Mouse (Mus musculus) limb, embryonic 14.5 days (tissue): ENCODE results near the gene Syap1. TPM values are rescaled to one million over a fixed set of nuclear protein-coding genes. Genes with fewer than 3 reads are reported as not detected.
"Not testable (repeated sequence)": the region's sequence is repeated elsewhere in the genome, so short reads cannot be mapped to it uniquely, and the experiment has no call there.

Experiments
- ATAC-seq: fragments of 200-750 bp; cut with Nextera tagmentation; 2 replicates; pipeline ENCODE4 v1.8.0; 2017; ENCODE audit warnings: low read depth, moderate number of reproducible peaks, moderate TSS enrichment; ENCODE audit not compliant: low FRiP score
- DNase-seq: peaks from one replicate; pipeline ENCODE4 v3.0.0-alpha.2; 2015; ENCODE audit warnings: low spot score
- H3K27ac ChIP-seq: fragments of 300-500 bp; sonication (generic); replicated peaks from 2 replicates; pipeline ENCODE4 v1.5.1; 2014; ENCODE audit warnings: low read depth, mild to moderate bottlenecking, low read length, moderate library complexity, mixed read lengths
- H3K27me3 ChIP-seq: fragments of 300-500 bp; sonication (generic); 2 replicates; pipeline ENCODE4 v1.6.1; 2014; ENCODE audit warnings: low read length, mixed read lengths; ENCODE audit not compliant: control insufficient read depth, insufficient read depth
- H3K36me3 ChIP-seq: fragments of 300-500 bp; sonication (generic); 2 replicates; pipeline ENCODE4 v1.6.1; 2014; ENCODE audit warnings: mild to moderate bottlenecking, low read length, moderate library complexity, mixed read lengths; ENCODE audit not compliant: control insufficient read depth, insufficient read depth
- H3K4me1 ChIP-seq: fragments of 300-500 bp; sonication (generic); 2 replicates; pipeline ENCODE4 v1.6.1; 2014; ENCODE audit warnings: antibody characterized with exemption, low read length, mixed read lengths; ENCODE audit not compliant: control insufficient read depth, insufficient read depth
- H3K4me2 ChIP-seq: fragments of 300-500 bp; sonication (generic); replicated peaks from 2 replicates; pipeline ENCODE4 v1.6.1; 2014; ENCODE audit warnings: low read depth, mild to moderate bottlenecking, low read length, moderate library complexity; ENCODE audit not compliant: severe bottlenecking
- H3K4me3 ChIP-seq: fragments of 300-500 bp; sonication (generic); replicated peaks from 2 replicates; pipeline ENCODE4 v1.5.1; 2014; ENCODE audit warnings: low read length
- H3K9ac ChIP-seq: fragments of 300-500 bp; sonication (generic); 2 replicates; pipeline ENCODE4 v1.6.1; 2014; ENCODE audit warnings: mild to moderate bottlenecking, low read depth, low read length, moderate library complexity; ENCODE audit not compliant: severe bottlenecking
- H3K9me3 ChIP-seq: fragments of 300-500 bp; sonication (generic); 2 replicates; pipeline ENCODE4 v1.6.1; 2016; ENCODE audit warnings: low read length; ENCODE audit not compliant: control insufficient read depth
- POLR2A ChIP-seq: fragments of 200-500 bp; IDR thresholded peaks from 2 replicates; pipeline ENCODE4 v1.8.0; 2012; ENCODE audit warnings: inconsistent platforms, mild to moderate bottlenecking, moderate library complexity, borderline replicate concordance; ENCODE audit not compliant: insufficient read depth, insufficient read length; ENCODE audit errors: extremely low read depth
- WGBS: fragments of 180-500 bp; shearing (Covaris S2); extraction: QIAGEN DNeasy Blood & Tissue Kit; methylation state at CpG from one replicate; pipeline ENCODE4 v1.1.7; 2014; 5-methylcytosine and 5-hydroxymethylcytosine counted together
- polyA plus RNA-seq, 2 experiments: library from polyadenylated mRNA; depleted of rRNA in 1 of 2; stranded (reverse) in 1 of 2; unstranded in 1 of 2; fragments of >200 nt; fragmentation: Nextera tagmentation in 1 of 2; extraction: Ambion mirVana in 1 of 2; gene quantifications; 2 replicates each; pipeline versions ENCODE4 v1.2.1 to v1.2.3; 2012 to 2014

Gene Syap1
- polyA plus RNA-seq, 2 experiments = 39.6 to 49.8 TPM

DNA sequence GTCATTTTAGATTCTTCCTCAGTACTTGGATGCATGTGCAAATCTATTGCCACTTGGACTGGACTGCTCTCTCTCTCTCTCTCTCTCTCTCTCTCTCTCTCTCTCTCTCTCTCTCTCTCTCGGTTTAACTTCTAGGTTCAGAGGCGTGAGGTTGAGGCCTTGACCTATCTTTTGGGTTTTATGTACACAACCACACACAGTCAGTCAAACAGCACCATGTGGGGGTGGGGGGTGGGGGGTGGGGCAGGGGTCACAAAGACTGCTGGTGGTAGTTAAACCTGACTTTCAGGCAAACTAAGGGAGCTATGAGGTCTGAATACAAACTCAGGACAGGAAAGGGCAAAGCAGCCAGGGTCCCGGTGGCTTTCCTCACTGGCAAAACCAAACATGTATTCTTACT lies 19.3 kb upstream of the Syap1 start:
- no peak for ATAC-seq
- no peak for DNase-seq
- TF ChIP-seq POLR2A = no peak
- H3K27ac ChIP-seq = no peak overlapping the region
- H3K27me3 ChIP-seq = no peaks in the 10 kb centered on the region
- no peak overlapping the region for H3K4me3 ChIP-seq
- no peak overlapping the region for H3K9ac ChIP-seq
- WGBS = 68% methylated on average over 3 of the region's 3 CpGs
- no peak overlapping the region for H3K4me2 ChIP-seq
- H3K4me1 ChIP-seq = no peaks in the 10 kb centered on the region
- no peaks in the 10 kb centered on the region for H3K9me3 ChIP-seq
- H3K36me3 ChIP-seq = peaks cover 12% of the 10 kb centered on the region; the same call in 1 of the 2 replicates

DNA sequence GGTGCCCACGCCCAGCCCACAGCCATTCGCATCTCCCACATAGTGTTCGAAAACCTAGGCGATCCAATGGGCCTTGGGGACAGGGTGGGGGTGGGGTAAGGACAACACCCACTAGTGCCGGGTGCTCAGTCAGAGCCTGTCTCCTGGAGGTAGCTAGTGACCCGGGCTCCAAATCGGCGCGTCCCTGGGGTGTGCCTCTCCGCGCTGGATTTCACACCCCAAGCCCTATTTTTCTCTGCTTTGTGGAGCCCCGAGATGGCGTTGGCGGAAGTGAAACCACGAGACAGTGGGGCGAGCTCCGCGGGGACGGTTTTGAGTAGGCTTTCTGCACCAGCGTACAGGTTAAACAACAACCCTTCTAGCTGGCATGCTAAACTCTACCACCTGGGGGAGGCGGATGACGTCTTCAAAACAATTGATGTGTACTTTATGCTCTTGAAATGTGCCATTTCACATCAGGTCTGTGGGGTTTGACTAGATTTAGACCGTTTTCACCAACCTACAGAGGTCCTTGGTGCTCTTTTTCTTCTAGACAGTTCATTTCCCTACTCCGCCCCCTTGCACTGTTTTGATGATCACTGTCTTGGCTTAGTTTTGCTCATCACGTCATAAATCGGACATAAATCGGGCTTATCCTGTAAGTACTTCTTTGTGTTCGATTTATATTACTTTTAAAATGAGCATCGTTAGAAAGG lies 13.9 kb upstream of the Syap1 start:
- TF ChIP-seq POLR2A = no peak
- Histone ChIP-seq H3K27ac (peak overlapping the region; percentile 80), H3K9ac (peak overlapping the region; percentile 65)

DNA sequence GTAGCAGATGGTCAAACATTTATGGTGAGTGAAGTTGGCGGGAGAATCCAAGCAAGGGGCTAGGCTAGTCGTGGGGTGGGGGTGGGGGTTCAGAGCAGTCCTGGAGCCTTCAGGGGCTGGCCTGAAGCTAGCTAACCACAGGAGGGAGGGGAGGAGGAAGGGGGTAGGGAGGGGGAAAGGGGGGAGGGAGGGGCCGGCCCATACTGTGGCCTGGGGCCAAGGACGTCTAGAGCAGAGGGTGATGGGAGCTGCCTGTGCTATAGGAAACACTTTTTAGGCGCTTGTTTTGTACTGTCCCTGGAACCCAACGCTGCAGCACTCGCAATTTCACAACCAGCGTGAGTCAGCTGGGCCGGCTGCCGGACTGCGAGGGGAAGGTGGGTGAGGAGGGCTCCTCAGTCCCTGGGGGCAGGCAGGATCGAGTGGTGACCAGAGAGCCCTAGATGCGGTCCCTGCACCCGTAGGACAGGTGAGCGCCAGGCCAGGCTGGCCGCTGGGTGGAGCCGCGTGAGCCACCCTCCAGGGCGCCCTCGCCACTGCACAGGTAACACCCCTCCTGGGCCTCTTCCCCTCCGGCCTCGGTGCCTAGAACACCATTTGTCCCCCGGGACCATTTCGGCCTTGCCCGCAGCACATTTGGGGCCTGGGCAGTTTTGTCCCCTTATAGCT lies 13.3 kb upstream of the Syap1 start:
- H3K9me3 ChIP-seq = no peaks in the 10 kb centered on the region
- ATAC-seq (peak; percentile 81), DNase-seq (peak; percentile 62)
- peaks cover 2% of the 10 kb centered on the region; the same call in 1 of the 2 replicates for H3K36me3 ChIP-seq
- peak overlapping the region; percentile 65 for H3K9ac ChIP-seq
- H3K4me3 ChIP-seq = peak overlapping the region; percentile 56
- H3K4me1 ChIP-seq = no peaks in the 10 kb centered on the region
- peak overlapping the region; percentile 80 for H3K27ac ChIP-seq
- 25% methylated on average over 20 of the region's 25 CpGs for WGBS
- peak overlapping the region; percentile 53 for H3K4me2 ChIP-seq
- H3K27me3 ChIP-seq = no peaks in the 10 kb centered on the region
- TF ChIP-seq POLR2A = no peak

More for the DNA sequence above, 13.9 kb upstream of the Syap1 start:
- H3K27me3 ChIP-seq = no peaks in the 10 kb centered on the region
- H3K4me3 ChIP-seq = peak overlapping the region; percentile 56
- DNase-seq = no peak
- ATAC-seq = peak; percentile 21
- H3K4me1 ChIP-seq = no peaks in the 10 kb centered on the region
- peaks cover 2% of the 10 kb centered on the region; the same call in 1 of the 2 replicates for H3K36me3 ChIP-seq
- H3K4me2 ChIP-seq = peak overlapping the region; percentile 53
- H3K9me3 ChIP-seq = no peaks in the 10 kb centered on the region
- 31% methylated on average over 28 of the region's 29 CpGs for WGBS

DNA sequence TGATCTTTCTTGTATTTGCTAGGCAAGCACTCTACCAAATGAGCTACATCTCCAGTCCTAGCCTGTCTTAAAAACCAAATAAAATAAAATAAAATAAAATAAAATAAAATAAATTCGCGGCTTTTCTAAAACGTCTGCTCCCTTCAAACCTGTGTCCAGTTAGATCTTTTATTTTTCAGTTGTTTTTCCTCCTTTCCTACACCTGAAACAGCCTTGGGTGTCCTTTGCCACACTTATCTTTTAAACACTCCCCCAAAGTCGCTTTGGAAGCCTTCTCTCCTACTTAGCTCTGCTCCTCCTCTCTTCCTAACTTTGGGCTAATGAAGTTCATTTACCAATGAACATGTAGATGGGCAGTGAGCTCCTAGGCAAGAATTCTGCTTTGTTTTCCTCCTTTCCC lies 12.7 kb upstream of the Syap1 start, which contains the start of gene Ctps2:
Gene Ctps2, plus strand, starts transcription at position 301 of the 400 bp plus-strand sequence.
- Histone ChIP-seq H3K4me3 (peak within 1 kb of the TSS; percentile 56), H3K36me3 (peaks cover 2% of the 10 kb centered on the region; the same call in 1 of the 2 replicates), H3K27ac (peak within 1 kb of the TSS; percentile 80), H3K4me1 (no peaks in the 10 kb centered on the region), H3K4me2 (peak within 1 kb of the TSS; percentile 53), H3K27me3 (no peaks in the 10 kb centered on the region), H3K9me3 (no peaks in the 10 kb centered on the region), H3K9ac (peak within 1 kb of the TSS; percentile 65)
- WGBS = 20% methylated on average over 4 of the region's 4 CpGs
- ATAC-seq (0 out of 2 replicates have a peak, but pooled peaks have one; percentile 14), DNase-seq (no peak)
- TF ChIP-seq POLR2A = no peak

DNA sequence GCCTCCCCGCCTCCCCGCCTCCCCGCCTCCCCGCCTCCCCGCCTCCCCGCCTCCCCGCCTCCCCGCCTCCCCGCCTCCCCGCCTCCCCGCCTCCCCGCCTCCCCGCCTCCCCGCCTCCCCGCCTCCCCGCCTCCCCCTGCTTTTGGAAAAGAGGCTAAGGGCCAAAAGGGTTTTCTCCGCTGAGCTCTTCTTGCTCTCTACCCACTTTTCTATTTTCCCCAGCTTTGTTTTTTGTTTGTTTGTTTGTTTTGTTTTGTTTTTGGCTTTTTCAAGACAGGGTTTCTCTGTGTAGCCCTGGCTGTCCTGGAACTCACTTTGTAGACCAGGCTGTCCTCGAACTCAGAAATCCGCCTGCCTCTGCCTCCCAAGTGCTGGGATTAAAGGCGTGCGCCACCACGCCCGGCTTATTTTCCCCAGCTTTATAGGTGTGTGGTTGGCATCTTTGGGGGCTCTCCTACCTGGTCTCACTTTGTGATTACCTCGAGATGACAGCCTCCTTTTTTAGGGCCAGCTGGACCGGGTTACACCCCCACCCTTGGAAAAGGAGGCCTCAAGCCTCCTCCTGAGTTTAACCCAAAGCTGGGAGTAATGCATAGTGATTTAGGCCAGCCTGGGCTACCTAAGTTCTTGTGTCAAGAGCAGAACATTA lies 452 bp upstream of the Syap1 start:
- H3K27me3 ChIP-seq, H3K36me3 ChIP-seq, H3K9me3 ChIP-seq, H3K9ac ChIP-seq, H3K4me3 ChIP-seq, H3K4me2 ChIP-seq, DNase-seq, ATAC-seq, H3K27ac ChIP-seq, H3K4me1 ChIP-seq: not testable (repeated sequence)
- WGBS = 76% methylated on average over 8 of the region's 25 CpGs
